Mouse (Mus musculus) MEL (cell line): ENCODE results near the gene Pla1a. TPM values are rescaled to one million over a fixed set of nuclear protein-coding genes. Genes with fewer than 3 reads are reported as not detected.

ENCODE experiments used
- DNase-seq: peaks from one replicate; pipeline ENCODE4 v3.0.0; 2011; ENCODE audit warnings: low read depth, low spot score
- H3K27ac ChIP-seq: 2 replicates; pipeline ENCODE4 v1.5.1; 2012; ENCODE audit warnings: low read depth, mild to moderate bottlenecking, control low read depth, low read length, moderate library complexity; ENCODE audit not compliant: control insufficient read depth
- H3K27me3 ChIP-seq, 2 experiments: fragments of 150-350 bp in 1 of 2; sonication (generic) in 1 of 2; 2 replicates each; pipeline ENCODE4 v1.6.1; 2012; ENCODE audit warnings: low read length in 2 of 2, mild to moderate bottlenecking in 2 of 2, improper control_type of control experiment in 1 of 2, moderate library complexity in 1 of 2; ENCODE audit not compliant: insufficient read depth in 2 of 2, control insufficient read depth in 1 of 2
- H3K36me3 ChIP-seq, 2 experiments: 2 replicates each; pipeline ENCODE4 v1.6.1; 2012 to 2014; ENCODE audit warnings: low read length in 2 of 2, improper control_type of control experiment in 1 of 2, inconsistent platforms in 1 of 2, mild to moderate bottlenecking in 1 of 2; ENCODE audit not compliant: insufficient read depth in 2 of 2, control insufficient read depth in 1 of 2
- H3K4me1 ChIP-seq, 2 experiments: fragments of 150-350 bp in 1 of 2; sonication (generic) in 1 of 2; 2 replicates each; pipeline ENCODE4 v1.6.1; 2012; ENCODE audit warnings: low read length in 2 of 2, improper control_type of control experiment in 1 of 2, mild to moderate bottlenecking in 1 of 2; ENCODE audit not compliant: insufficient read depth in 2 of 2, control insufficient read depth in 1 of 2
- H3K4me3 ChIP-seq, 2 experiments: fragments of 150-350 bp in 1 of 2; sonication (generic) in 1 of 2; 2 replicates each; pipeline ENCODE4 v1.5.1; 2012; ENCODE audit warnings: low read depth in 2 of 2, low read length in 2 of 2, mild to moderate bottlenecking in 2 of 2, moderate library complexity in 2 of 2, control low read depth in 1 of 2, improper control_type of control experiment in 1 of 2; ENCODE audit not compliant: control insufficient read depth in 1 of 2, insufficient read depth in 1 of 2
- H3K79me2 ChIP-seq: 2 replicates; pipeline ENCODE4 v1.6.1; 2012; ENCODE audit warnings: mild to moderate bottlenecking, low read length, moderate library complexity; ENCODE audit not compliant: control insufficient read depth, poor library complexity, insufficient read depth
- H3K9ac ChIP-seq: 2 replicates; pipeline ENCODE4 v1.6.1; 2012; ENCODE audit warnings: low read depth, mild to moderate bottlenecking, control low read depth, low read length, moderate library complexity; ENCODE audit not compliant: control insufficient read depth, poor library complexity, severe bottlenecking
- H3K9me3 ChIP-seq: fragments of 150-350 bp; sonication (generic); replicated peaks from 2 replicates; pipeline ENCODE4 v1.6.1; 2012; ENCODE audit warnings: mild to moderate bottlenecking, low read length, improper control_type of control experiment, moderate library complexity; ENCODE audit not compliant: insufficient read depth
- CHD1 ChIP-seq: IDR thresholded peaks from 2 replicates; pipeline ENCODE4 v1.6.1; 2012; ENCODE audit warnings: low read depth, mild to moderate bottlenecking, inconsistent platforms, low read length, improper control_type of control experiment
- EP300 ChIP-seq, 2 experiments: IDR thresholded peaks; 2 replicates each; pipeline ENCODE4 v1.6.1; 2011; ENCODE audit warnings: improper control_type of control experiment in 2 of 2, low read length in 2 of 2, low read depth in 1 of 2, mild to moderate bottlenecking in 1 of 2
- ETS1 ChIP-seq: IDR thresholded peaks from 2 replicates; pipeline ENCODE4 v1.6.1; 2012; ENCODE audit warnings: low read depth, mild to moderate bottlenecking, inconsistent platforms, low read length, improper control_type of control experiment, moderate library complexity
- GATA1 ChIP-seq: IDR thresholded peaks from 2 replicates; pipeline ENCODE4 v1.6.1; 2011; ENCODE audit warnings: low read depth, low read length, improper control_type of control experiment
- HCFC1 ChIP-seq: IDR thresholded peaks from 2 replicates; pipeline ENCODE4 v1.6.1; 2012; ENCODE audit warnings: low read depth, mild to moderate bottlenecking, inconsistent platforms, low read length, improper control_type of control experiment, moderate library complexity
- JUND ChIP-seq: IDR thresholded peaks from 2 replicates; pipeline ENCODE4 v1.6.1; 2011; ENCODE audit warnings: low read depth, mild to moderate bottlenecking, improper control_type of control experiment, low read length
- MAFK ChIP-seq: IDR thresholded peaks from 2 replicates; pipeline ENCODE4 v1.6.1; 2011; ENCODE audit warnings: low read depth, mild to moderate bottlenecking, low read length, improper control_type of control experiment, borderline replicate concordance
- MAZ ChIP-seq: IDR thresholded peaks from 2 replicates; pipeline ENCODE4 v1.6.1; 2012; ENCODE audit warnings: low read depth, mild to moderate bottlenecking, inconsistent platforms, low read length, improper control_type of control experiment
- MEF2A ChIP-seq: IDR thresholded peaks from 2 replicates; pipeline ENCODE4 v1.6.1; 2014; ENCODE audit warnings: low read depth, mild to moderate bottlenecking, inconsistent platforms, low read length, improper control_type of control experiment; ENCODE audit not compliant: poor library complexity, insufficient replicate concordance, severe bottlenecking; ENCODE audit errors: extremely low read depth
- MXI1 ChIP-seq: IDR thresholded peaks from 2 replicates; pipeline ENCODE4 v1.6.1; 2011; ENCODE audit warnings: mild to moderate bottlenecking, low read depth, low read length, improper control_type of control experiment
- MYC ChIP-seq: IDR thresholded peaks from 2 replicates; pipeline ENCODE4 v1.6.1; 2011; ENCODE audit warnings: low read depth, mild to moderate bottlenecking, low read length, improper control_type of control experiment, moderate library complexity
- NRF1 ChIP-seq: IDR thresholded peaks from 2 replicates; pipeline ENCODE4 v1.6.1; 2014; ENCODE audit warnings: low read depth, mild to moderate bottlenecking, inconsistent platforms, low read length, improper control_type of control experiment, moderate library complexity; ENCODE audit not compliant: poor library complexity, insufficient read depth, severe bottlenecking
- POLR2AphosphoS2 ChIP-seq: IDR thresholded peaks from 2 replicates; pipeline ENCODE4 v1.6.1; 2011; ENCODE audit warnings: low read length, improper control_type of control experiment
- SIN3A ChIP-seq: IDR thresholded peaks from 2 replicates; pipeline ENCODE4 v1.6.1; 2012; ENCODE audit warnings: low read length, improper control_type of control experiment, inconsistent platforms
- TCF12 ChIP-seq: IDR thresholded peaks from 2 replicates; pipeline ENCODE4 v1.6.1; 2014; ENCODE audit warnings: low read depth, mild to moderate bottlenecking, inconsistent platforms, low read length, improper control_type of control experiment, moderate library complexity
- UBTF ChIP-seq: IDR thresholded peaks from 2 replicates; pipeline ENCODE4 v1.6.1; 2012; ENCODE audit warnings: low read depth, mild to moderate bottlenecking, inconsistent platforms, low read length, improper control_type of control experiment, moderate library complexity, borderline replicate concordance; ENCODE audit not compliant: insufficient read depth
- USF1 ChIP-seq: IDR thresholded peaks from 2 replicates; pipeline ENCODE4 v1.6.1; 2014; ENCODE audit warnings: low read depth, mild to moderate bottlenecking, inconsistent platforms, low read length, improper control_type of control experiment, moderate library complexity
- ZMIZ1 ChIP-seq: IDR thresholded peaks from 2 replicates; pipeline ENCODE4 v1.6.1; 2012; ENCODE audit warnings: low read depth, mild to moderate bottlenecking, inconsistent platforms, low read length, improper control_type of control experiment, moderate library complexity
- ZNF384 ChIP-seq: IDR thresholded peaks from 2 replicates; pipeline ENCODE4 v1.6.1; 2012; ENCODE audit warnings: low read depth, mild to moderate bottlenecking, inconsistent platforms, low read length, improper control_type of control experiment
- polyA plus RNA-seq, 2 experiments: library from polyadenylated mRNA; stranded (reverse) in 1 of 2; unstranded in 1 of 2; fragments of >175 nt in 1 of 2; fragments of >200 nt in 1 of 2; gene quantifications; 2 replicates each; pipeline versions ENCODE4 v1.2.1 to v1.2.4; 2012; ENCODE audit warnings: low replicate concordance in 2 of 2, low read depth in 1 of 2; ENCODE audit not compliant: insufficient read length in 2 of 2, insufficient read depth in 1 of 2, missing spikeins in 1 of 2
- total RNA-seq: library from RNA; depleted of rRNA; stranded (reverse); fragments of 300-350 nt; gene quantifications from 2 replicates; pipeline ENCODE4 v1.2.3, GENCODE M21; 2012

Gene Pla1a
- total and polyA plus RNA-seq, 3 experiments = 0.04 TPM; not detected in 2

DNA sequence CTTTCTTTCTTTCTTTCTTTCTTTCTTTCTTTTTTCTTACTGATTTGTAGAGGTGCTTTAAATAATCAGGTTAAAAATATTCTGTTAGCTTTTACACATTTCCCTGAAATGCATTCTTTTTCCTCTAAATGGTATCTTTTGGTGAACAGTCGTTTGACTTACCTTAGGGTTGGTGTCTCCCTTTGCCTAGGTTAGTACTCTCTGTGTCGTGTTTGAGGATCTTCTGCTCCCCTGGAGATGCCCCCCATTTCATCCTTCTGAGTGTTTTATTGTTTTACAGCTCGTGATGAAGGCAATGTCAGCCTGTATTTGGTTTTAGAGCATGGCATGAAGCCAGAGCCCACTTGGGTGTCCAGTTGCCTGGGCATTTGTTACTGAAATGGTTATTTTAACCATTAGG, 53.5 kb downstream of the Pla1a start:
- TF ChIP-seq JUND = no peak
- TF ChIP-seq ZMIZ1 = peak; percentile 48; the same call in 1 of the 2 replicates
- TF ChIP-seq UBTF = no peak
- 0 out of 2 replicates have a peak, but pooled peaks have one; percentile 11 for TF ChIP-seq MAZ
- 0 out of 2 replicates have a peak, but pooled peaks have one; percentile 1 for TF ChIP-seq HCFC1
- 0 out of 2 replicates have a peak, but pooled peaks have one; percentile 65 for TF ChIP-seq CHD1
- peaks cover 3 to 38% of the 10 kb centered on the region in 2 experiments; a peak in 3 of 4 replicates for H3K36me3 ChIP-seq
- DNase-seq = peak; percentile 24
- peak overlapping the region; percentile 2 to 44; a peak in 3 of 4 replicates for H3K4me3 ChIP-seq
- H3K9me3 ChIP-seq = no peaks in the 10 kb centered on the region
- peak overlapping the region; percentile 70 for H3K27ac ChIP-seq
- H3K9ac ChIP-seq = peak overlapping the region; percentile 30
- peaks cover 23 to 30% of the 10 kb centered on the region in 2 experiments for H3K4me1 ChIP-seq
- peaks cover 10% of the 10 kb centered on the region; the same call in 1 of the 2 replicates for H3K79me2 ChIP-seq
- no peaks in the 10 kb centered on the region for H3K27me3 ChIP-seq

DNA sequence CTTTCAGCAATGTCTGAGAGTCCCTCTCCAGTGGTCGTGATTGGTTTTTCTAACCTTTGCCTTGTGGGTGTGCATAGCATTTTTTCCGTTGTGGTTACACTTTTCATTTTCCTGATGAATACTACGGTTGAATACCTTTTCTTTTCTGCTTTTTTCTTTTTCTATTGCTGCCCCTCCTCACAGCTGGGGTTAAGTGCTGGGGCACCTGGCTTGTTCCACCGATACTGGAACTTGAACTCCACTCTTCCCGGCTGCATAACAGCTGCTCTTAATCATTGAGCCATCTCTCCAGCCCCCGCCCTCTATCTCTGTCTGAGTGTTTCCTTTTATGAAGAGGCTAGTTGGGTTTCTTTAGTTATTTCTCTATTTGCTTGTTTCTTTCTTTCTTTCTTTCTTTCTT, 53.9 kb downstream of the Pla1a start:
- H3K36me3 ChIP-seq = peaks cover 3 to 34% of the 10 kb centered on the region in 2 experiments; a peak in 3 of 4 replicates
- no peaks in the 10 kb centered on the region for H3K9me3 ChIP-seq
- H3K4me1 ChIP-seq = peaks cover 19 to 27% of the 10 kb centered on the region in 2 experiments
- H3K4me3 ChIP-seq = peak overlapping the region in 1 of 2 experiments; percentile 44; a peak in 2 of 4 replicates
- peaks cover 12% of the 10 kb centered on the region for H3K79me2 ChIP-seq
- H3K27ac ChIP-seq = peak overlapping the region; percentile 21
- TF ChIP-seq EP300 (IDR thresholded peaks at IDR 0.05; ENCODE audit: low read depth in 1 of 2, low read length in 2 of 2) (peak; percentile 63 to 70), POLR2AphosphoS2 (no peak), SIN3A (peak; percentile 47; the same call in 1 of the 2 replicates), MYC (0 out of 2 replicates have a peak, but pooled peaks have one; percentile 28), ETS1 (peak; percentile 89), USF1 (no peak), TCF12 (peak; percentile 74), NRF1 (no peak), HCFC1 (0 out of 2 replicates have a peak, but pooled peaks have one; percentile 7), MAFK (no peak), MEF2A (no peak), ZNF384 (no peak), MXI1 (no peak), GATA1 (peak; percentile 73), MAZ (peak; percentile 88; the same call in 1 of the 2 replicates)
- no peaks in the 10 kb centered on the region for H3K27me3 ChIP-seq
- DNase-seq = peak; percentile 65
- H3K9ac ChIP-seq = no peak overlapping the region
